ENCODE assay signal across 25 mouse cellular contexts in the genomic region with DNA sequence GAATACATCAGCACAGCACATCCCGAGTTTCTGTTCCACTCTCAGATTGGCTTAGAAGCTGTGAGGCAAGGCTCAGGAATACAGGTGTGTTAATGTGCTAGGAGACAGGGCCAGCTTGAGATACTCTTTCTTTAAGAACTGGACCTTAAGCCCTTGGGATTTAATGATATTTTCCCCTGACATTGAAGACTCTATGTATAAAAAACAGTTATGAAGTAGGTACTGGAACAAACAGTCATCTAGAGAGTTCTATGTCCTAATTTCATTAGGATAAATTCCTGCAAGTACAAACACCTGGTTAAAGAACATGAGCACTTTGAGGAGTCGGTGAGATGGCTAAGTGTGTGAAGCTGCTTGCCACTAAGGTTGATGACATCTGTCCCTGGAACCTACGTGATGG. TPM values are rescaled to one million over a fixed set of nuclear protein-coding genes. Genes with fewer than 3 reads are reported as not detected.
A peak's percentile ranks its signal among the peaks of the same experiment; 100 is the strongest.
DNase-seq lines count a peak whose midpoint lies in the region; ATAC-seq and TF ChIP-seq lines count a peak whose summit lies in the region.
"Had no signal": no experiment of that assay in that cellular context is flagged by ENCODE, and none has a peak within 500 bp of the region (broad histone marks: within the 10 kb centered on the region; RNA-seq: fewer than 3 reads in every experiment).

No protein-coding gene starts in this region.

- 63% methylated on average over 3 of the region's 3 CpGs for WGBS in heart, embryonic 11.5 days (ENCODE audit: insufficient replicate concordance)
- 69% methylated on average over 3 of the region's 3 CpGs for WGBS in heart, embryonic 10.5 days
- whole genome bisulfite sequencing in heart, adult 2 months, result 56% methylated on average over 3 of the region's 3 CpGs

- no peak for ATAC-seq in heart, embryonic 11.5 days (replicated peaks; ENCODE audit: insufficient number of reproducible peaks, low FRiP score, low TSS enrichment)
- ATAC-seq in megakaryocyte, adult 5-6 weeks (ENCODE audit: poor library complexity, severe bottlenecking), result no peak
- ATAC-seq: activated CD4-positive, CD25-positive, alpha-beta regulatory T cell, adult 4 months; CD4-positive, CD25-positive, alpha-beta regulatory T cell, adult 4 months; Patski had no signal

- H3K4me1 ChIP-seq in heart, embryonic 11.5 days (ENCODE audit: control insufficient read depth, insufficient read depth, low read length), result no peaks in the 10 kb centered on the region
- no peaks in the 10 kb centered on the region for H3K4me1 ChIP-seq in heart, embryonic 10.5 days
- H3K4me1 ChIP-seq in heart, adult 2 months (ENCODE audit: control insufficient read depth, insufficient read depth, low read length), result no peaks in the 10 kb centered on the region
- H3K4me1 ChIP-seq in CH12.LX (ENCODE audit: control insufficient read depth in 1 of 2, insufficient read depth in 2 of 2), result peaks cover 4% of the 10 kb centered on the region in 2 experiments; a peak in 3 of 4 replicates

- no peaks in the 10 kb centered on the region for H3K79me2 ChIP-seq in heart, adult 2 months (replicated peaks; ENCODE audit: control insufficient read depth, insufficient read depth, low read length)
- no peaks in the 10 kb centered on the region for H3K79me2 ChIP-seq in CH12.LX (replicated peaks; ENCODE audit: control insufficient read depth, extremely low read depth, insufficient read depth, poor library complexity, severe bottlenecking)

- H3K27ac ChIP-seq in heart, embryonic 11.5 days (ENCODE audit: low read depth, low read length), result no peak overlapping the region
- H3K27ac ChIP-seq in heart, embryonic 10.5 days, result no peak overlapping the region
- no peak overlapping the region for H3K27ac ChIP-seq in heart, adult 2 months
- H3K27ac ChIP-seq in CH12.LX (ENCODE audit: insufficient read depth, low read depth), result peak overlapping the region; percentile 86

- H3K9ac ChIP-seq in heart, embryonic 11.5 days (ENCODE audit: low read depth, low read length), result no peak overlapping the region
- H3K9ac ChIP-seq in heart, adult 2 months (ENCODE audit: low read depth, low read length), result no peak overlapping the region
- peak overlapping the region; percentile 34 for H3K9ac ChIP-seq in CH12.LX (ENCODE audit: insufficient read depth, low read depth)

- TF ChIP-seq EP300 in heart, adult 2 months (IDR thresholded peaks at IDR 0.05; ENCODE audit: insufficient read depth, low read depth, low read length), result no peak
- TF ChIP-seq EP300 in CH12.LX (IDR thresholded peaks at IDR 0.05; ENCODE audit: low read length), result peak; percentile 64; the same call in 1 of the 2 replicates

- no peak for TF ChIP-seq POLR2A in heart, adult 2 months (IDR thresholded peaks at IDR 0.05; ENCODE audit: insufficient read depth, low read depth, low read length)
- no peak for TF ChIP-seq POLR2A in CH12.LX (IDR thresholded peaks at IDR 0.05; ENCODE audit: low read depth, low read length)

- no peak overlapping the region for H3K4me3 ChIP-seq in heart, embryonic 11.5 days (ENCODE audit: low read depth, low read length)
- H3K4me3 ChIP-seq in heart, embryonic 10.5 days, result no peak overlapping the region
- H3K4me3 ChIP-seq in heart, adult 2 months, result no peak overlapping the region
- no peak overlapping the region for H3K4me3 ChIP-seq in CH12.LX (replicated peaks in 1 of 3; ENCODE audit: low read depth in 2 of 3, low read length in 2 of 3, poor library complexity in 1 of 3)

- intact Hi-C loops in heart, adult 2 months (cut with DNase I), result no loop called here

- H3K36me3 ChIP-seq in heart, embryonic 11.5 days (ENCODE audit: control insufficient read depth, insufficient read depth, low read length), result no peaks in the 10 kb centered on the region
- no peaks in the 10 kb centered on the region for H3K36me3 ChIP-seq in heart, embryonic 10.5 days
- no peaks in the 10 kb centered on the region for H3K36me3 ChIP-seq in heart, adult 2 months (ENCODE audit: control insufficient read depth, insufficient read depth, low read length)
- no peaks in the 10 kb centered on the region for H3K36me3 ChIP-seq in CH12.LX (replicated peaks in 1 of 2; ENCODE audit: control insufficient read depth in 1 of 2, insufficient read depth in 1 of 2, low read length in 1 of 2)
- H3K36me3 ChIP-seq: G1E had no signal

- dilution Hi-C loops in CH12.LX (cut with MboI; ENCODE audit: extremely low pct_ligation_motif_present, extremely low pct_unique_long_range_greater_than_20kb, low sequenced_read_pairs), result no loop called here

- TF ChIP-seq CTCF in heart, adult 2 months (IDR thresholded peaks at IDR 0.05), result no peak
- TF ChIP-seq CTCF in CH12.LX (conservative IDR thresholded peaks at IDR 0.05 in 1 of 2, IDR thresholded peaks at IDR 0.05 in 1 of 2; ENCODE audit: low read depth in 2 of 2, low read length in 2 of 2), result no peak

- no peak overlapping the region for H3K4me2 ChIP-seq in heart, embryonic 11.5 days
- H3K4me2 ChIP-seq in CH12.LX (ENCODE audit: insufficient read depth, low read depth, poor library complexity, severe bottlenecking), result peak overlapping the region; percentile 85

- in situ Hi-C loops in CH12.LX (cut with MboI; ENCODE audit: low pct_ligation_motif_present, low pct_unique_long_range_greater_than_20kb, low sequenced_read_pairs), result no loop called here

- no peak for TF ChIP-seq RAD21 in CH12.LX (IDR thresholded peaks at IDR 0.05; ENCODE audit: low read depth, low read length)

- H3K9me3 ChIP-seq in heart, embryonic 11.5 days (replicated peaks; ENCODE audit: control insufficient read depth, low read length), result no peaks in the 10 kb centered on the region
- H3K9me3 ChIP-seq in heart, embryonic 10.5 days, result no peaks in the 10 kb centered on the region
- H3K9me3 ChIP-seq in CH12.LX (replicated peaks; ENCODE audit: low read length), result peaks cover 2% of the 10 kb centered on the region

- peak; percentile 43 for DNase-seq in heart, adult 11 months
- DNase-seq in heart, embryonic 10.5 days (ENCODE audit: low spot score), result peak; percentile 17
- DNase-seq in heart, adult 2 months, result no peak
- no peak for DNase-seq in CH12.LX (ENCODE audit: extremely low read depth)
- DNase-seq: adrenal gland, adult 2 months; adrenal gland, adult 8-10 months; adrenal gland, postnatal 10 days; adrenal gland, postnatal 14 days; adrenal gland, postnatal 25 days; adrenal gland, postnatal 36 days; B cell, adult 2 months; cerebellum, adult 11 months; cerebellum, adult 11-12 months; cerebellum, adult 18-20 months; cerebellum, adult 2 months had no signal

- H3K27me3 ChIP-seq in heart, embryonic 11.5 days (ENCODE audit: control insufficient read depth, insufficient read depth, low read length), result no peaks in the 10 kb centered on the region
- no peaks in the 10 kb centered on the region for H3K27me3 ChIP-seq in heart, embryonic 10.5 days (ENCODE audit: insufficient read depth, poor library complexity, severe bottlenecking)
- H3K27me3 ChIP-seq in heart, adult 2 months (ENCODE audit: control insufficient read depth, insufficient read depth, low read length), result no peaks in the 10 kb centered on the region
- H3K27me3 ChIP-seq in CH12.LX (replicated peaks), result peaks cover 55% of the 10 kb centered on the region

TF ChIP-seq in CH12.LX, 34 proteins besides CTCF, POLR2A, EP300 and RAD21:
- TF ChIP-seq MYC (IDR thresholded peaks at IDR 0.05; ENCODE audit: low read depth, low read length) (no peak), JUN (IDR thresholded peaks at IDR 0.05; ENCODE audit: insufficient read depth, low read depth, low read length) (peak; percentile 35; the same call in 1 of the 2 replicates), TCF12 (IDR thresholded peaks at IDR 0.05; ENCODE audit: low read depth, low read length) (0 out of 2 replicates have a peak, but pooled peaks have one; percentile 32), SIN3A (IDR thresholded peaks at IDR 0.05; ENCODE audit: low read length) (0 out of 2 replicates have a peak, but pooled peaks have one; percentile 50), ZKSCAN1 (IDR thresholded peaks at IDR 0.05; ENCODE audit: borderline replicate concordance, low read depth, low read length) (no peak), E2F4 (IDR thresholded peaks at IDR 0.05; ENCODE audit: insufficient replicate concordance, low read depth, low read length) (no peak), USF2 (conservative IDR thresholded peaks at IDR 0.05; ENCODE audit: low read depth, low read length) (no peak), ELF1 (IDR thresholded peaks at IDR 0.05; ENCODE audit: low read depth, low read length) (no peak), IRF4 (IDR thresholded peaks at IDR 0.05; ENCODE audit: low read depth, low read length) (peak; percentile 68)

RNA-seq across cellular contexts. Expression of a gene that starts 54.3 kb away (rescaled TPM):
- not detected in 2 replicates for polyA plus RNA-seq in heart, embryonic 11.5 days (2014; fragmentation: Nextera tagmentation; extraction: Ambion mirVana)
- not detected in 2 replicates for polyA plus RNA-seq in heart, embryonic 10.5 days (2016; fragmentation: Nextera tagmentation; extraction: Ambion mirVana)
- total RNA-seq in heart, adult 2 months (2021), result not detected
- not detected in 2 replicates for polyA plus RNA-seq in heart, adult 2 months (2012; rRNA removed)
- total RNA-seq in CH12.LX (2012; rRNA removed) (not detected in 2 replicates), CH12.LX (2014; rRNA removed) (not detected in 2 replicates)
- not detected in 2 replicates for polyA plus RNA-seq in CH12.LX (2012; ENCODE audit: insufficient read length, low read depth)
- total RNA-seq in megakaryocyte, adult 5-6 weeks (2015), result not detected in 2 replicates
- not detected in 2 replicates for total RNA-seq in megakaryocyte, adult 5-6 weeks (2017)
- total RNA-seq: adrenal gland, adult 18-20 months; adrenal gland, adult 2 months; adrenal gland, adult 8-10 months; adrenal gland, postnatal 10 days; adrenal gland, postnatal 14 days; adrenal gland, postnatal 25 days; adrenal gland, postnatal 36 days; adrenal gland, postnatal 4 days; ES-E14; MEL had no signal
- polyA plus RNA-seq: activated CD4-positive, CD25-positive, alpha-beta regulatory T cell, adult 4 months; adrenal gland, adult 2 months; CD4-positive, CD25-positive, alpha-beta regulatory T cell, adult 4 months; G1E; Patski had no signal

Comparison
In these comparisons a context has a peak if more than half of its experiments do, and no peak if none do; other contexts are left out.
1. DNase-seq: peak in heart, adult 11 months (single experiment) and heart, embryonic 10.5 days (single experiment); none in heart, adult 2 months (0 of 2) and CH12.LX (single experiment).